ENCODE assay signal across 9 mouse cellular contexts in the genomic region with DNA sequence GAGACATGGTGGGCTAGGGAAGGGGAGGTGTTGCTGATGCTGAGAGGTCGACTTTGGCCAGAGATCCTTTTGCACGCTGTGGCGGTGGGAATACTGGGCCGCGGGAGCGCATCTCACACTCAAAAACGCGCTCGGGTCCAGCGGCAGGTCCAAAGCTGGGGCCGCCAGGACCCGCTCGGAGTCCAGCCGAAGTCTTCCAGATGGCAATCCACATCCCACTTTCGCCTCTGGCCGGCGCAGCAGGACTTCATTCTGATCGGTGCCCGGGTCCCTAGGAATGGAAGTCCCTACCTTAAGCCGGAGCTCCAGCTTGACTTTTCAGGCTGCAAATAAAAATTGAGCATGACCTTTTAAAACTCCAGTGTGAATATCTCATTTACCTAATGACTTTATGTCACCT. TPM values are rescaled to one million over a fixed set of nuclear protein-coding genes. Genes with fewer than 3 reads are reported as not detected.
A peak's percentile ranks its signal among the peaks of the same experiment; 100 is the strongest.
DNase-seq lines count a peak whose midpoint lies in the region; ATAC-seq and TF ChIP-seq lines count a peak whose summit lies in the region.
"Had no signal": no experiment of that assay in that cellular context is flagged by ENCODE, and none has a peak within 500 bp of the region (broad histone marks: within the 10 kb centered on the region; RNA-seq: fewer than 3 reads in every experiment).

No protein-coding gene starts in this region.

- DNase-seq in kidney, adult 2 months = peak; percentile 45
- no peak for DNase-seq in kidney, adult 8-10 months
- DNase-seq in embryo, embryonic 10 days (ENCODE audit: low spot score) = peak; percentile 68
- DNase-seq in limb, embryonic 11.5 days (ENCODE audit: low spot score) = peak; percentile 71
- DNase-seq in left cerebral cortex, adult 18-20 months (ENCODE audit: low spot score in 2 of 2) = no peak
- DNase-seq in gastrocnemius, postnatal 25 days = no peak

- no peaks in the 10 kb centered on the region for H3K36me3 ChIP-seq in kidney, adult 2 months (ENCODE audit: control insufficient read depth, insufficient read depth, low read length)
- no peaks in the 10 kb centered on the region for H3K36me3 ChIP-seq in heart, embryonic 16.5 days (ENCODE audit: control insufficient read depth, insufficient read depth)
- no peaks in the 10 kb centered on the region for H3K36me3 ChIP-seq in limb, embryonic 11.5 days (ENCODE audit: control insufficient read depth, insufficient read depth, low read length)
- H3K36me3 ChIP-seq in myocyte (ENCODE audit: control insufficient read depth, insufficient read depth) = no peaks in the 10 kb centered on the region

- no peak for TF ChIP-seq CTCF in kidney, adult 2 months (conservative IDR thresholded peaks at IDR 0.05; ENCODE audit: insufficient read depth, insufficient read length, low read depth, low read length)

- 2% methylated on average over 20 of the region's 20 CpGs for WGBS in kidney, adult 2 months
- 2% methylated on average over 20 of the region's 20 CpGs for WGBS in heart, embryonic 16.5 days
- under 1% methylated on average over 20 of the region's 20 CpGs for WGBS in limb, embryonic 11.5 days

- peak overlapping the region; percentile 75 for H3K4me2 ChIP-seq in heart, embryonic 16.5 days (ENCODE audit: low read depth, low read length)
- H3K4me2 ChIP-seq in limb, embryonic 11.5 days (ENCODE audit: low read depth, severe bottlenecking) = peak overlapping the region; percentile 59
- H3K4me2 ChIP-seq in myocyte (ENCODE audit: low read depth) = peak overlapping the region; percentile 74

- ATAC-seq in heart, embryonic 16.5 days (replicated peaks; ENCODE audit: extremely low read depth, insufficient read depth, low FRiP score) = 0 out of 2 replicates have a peak, but pooled peaks have one; percentile 39
- no peak for ATAC-seq in limb, embryonic 11.5 days (ENCODE audit: insufficient number of reproducible peaks, low FRiP score, low TSS enrichment, low read depth)

- H3K27me3 ChIP-seq in kidney, adult 2 months (replicated peaks; ENCODE audit: control insufficient read depth, insufficient read depth, low read length) = peaks cover 2% of the 10 kb centered on the region
- H3K27me3 ChIP-seq in heart, embryonic 16.5 days (ENCODE audit: control insufficient read depth, insufficient read depth, low read length) = peaks cover 11% of the 10 kb centered on the region
- peaks cover 40% of the 10 kb centered on the region for H3K27me3 ChIP-seq in limb, embryonic 11.5 days (ENCODE audit: control insufficient read depth, insufficient read depth, low read length)
- H3K27me3 ChIP-seq in myocyte (ENCODE audit: control insufficient read depth, insufficient read depth, insufficient read length) = no peaks in the 10 kb centered on the region
- H3K27me3 ChIP-seq: CH12.LX had no signal

- no peak overlapping the region for H3ac ChIP-seq in myocyte (ENCODE audit: control insufficient read depth, insufficient read length)

- H3K27ac ChIP-seq in kidney, adult 2 months (ENCODE audit: insufficient read depth, low read depth, low read length) = peak overlapping the region; percentile 80
- peak overlapping the region; percentile 24 for H3K27ac ChIP-seq in heart, embryonic 16.5 days (ENCODE audit: low read length)
- H3K27ac ChIP-seq in limb, embryonic 11.5 days (replicated peaks; ENCODE audit: low read depth, low read length) = peak overlapping the region; percentile 51; the same call in 1 of the 2 replicates

- no peaks in the 10 kb centered on the region for H3K9me3 ChIP-seq in heart, embryonic 16.5 days (replicated peaks; ENCODE audit: control insufficient read depth, low read length)
- H3K9me3 ChIP-seq in limb, embryonic 11.5 days (ENCODE audit: control insufficient read depth, low read length) = no peaks in the 10 kb centered on the region

- no peak for TF ChIP-seq POLR2A in kidney, adult 2 months (IDR thresholded peaks at IDR 0.05; ENCODE audit: low read depth, low read length)
- TF ChIP-seq POLR2A in myocyte (IDR thresholded peaks at IDR 0.05; ENCODE audit: insufficient read length, low read depth) = no peak

- no peaks in the 10 kb centered on the region for H3K4me1 ChIP-seq in kidney, adult 2 months (ENCODE audit: control insufficient read depth, insufficient read depth, low read length)
- H3K4me1 ChIP-seq in heart, embryonic 16.5 days (ENCODE audit: control insufficient read depth, insufficient read depth, low read length) = peaks cover 14% of the 10 kb centered on the region
- H3K4me1 ChIP-seq in limb, embryonic 11.5 days (ENCODE audit: control insufficient read depth, insufficient read depth, low read length) = peaks cover 14% of the 10 kb centered on the region; the same call in 1 of the 2 replicates

- H3K79me2 ChIP-seq in myocyte (ENCODE audit: control insufficient read depth, insufficient read depth) = no peaks in the 10 kb centered on the region

- peak overlapping the region; percentile 42 for H3K4me3 ChIP-seq in kidney, adult 2 months (ENCODE audit: insufficient read depth, low read depth, low read length)
- H3K4me3 ChIP-seq in heart, embryonic 16.5 days (ENCODE audit: low read length) = peak overlapping the region; percentile 53
- H3K4me3 ChIP-seq in limb, embryonic 11.5 days (ENCODE audit: low read depth, low read length) = peak overlapping the region; percentile 28
- peak overlapping the region; percentile 14 for H3K4me3 ChIP-seq in myocyte

- H3K9ac ChIP-seq in heart, embryonic 16.5 days (ENCODE audit: low read length) = peak overlapping the region; percentile 71
- 0 out of 2 replicates have a peak overlapping the region, but pooled peaks have one; percentile 27 for H3K9ac ChIP-seq in limb, embryonic 11.5 days (ENCODE audit: low read length)

TF ChIP-seq in myocyte, 11 proteins besides CTCF, POLR2A, EP300 and RAD21:
- TF ChIP-seq SRF (IDR thresholded peaks at IDR 0.05; ENCODE audit: control insufficient read depth, insufficient read length, low read depth) (no peak), E2F4 (IDR thresholded peaks at IDR 0.05; ENCODE audit: insufficient read depth) (no peak), POLR2AphosphoS2 (IDR thresholded peaks at IDR 0.05; ENCODE audit: insufficient read length, low read depth) (peak; percentile 40)

RNA-seq across cellular contexts. Expression of a gene that starts 9.8 kb away (rescaled TPM):
- 28.5 and 32.2 TPM in 2 replicates for polyA plus RNA-seq in kidney, adult 2 months (2012; rRNA removed)
- polyA plus RNA-seq in heart, embryonic 16.5 days (2015; fragmentation: Nextera tagmentation; extraction: Ambion mirVana) = 22.1 and 22.6 TPM in 2 replicates
- polyA plus RNA-seq in limb, embryonic 11.5 days (2014; fragmentation: Nextera tagmentation; extraction: Ambion mirVana) = 51.4 and 53.9 TPM in 2 replicates
- polyA plus RNA-seq in myocyte (2012; fragmentation: generic; extraction: Trizol) = 9.3 TPM
- 100 to 1,000 TPM; 109 to 117 TPM for total RNA-seq in left cerebral cortex, adult 18-20 months (2021)
- total RNA-seq in gastrocnemius, postnatal 25 days (2021) = 1 to 10 TPM; 1.5 to 2.0 TPM
- total RNA-seq: CH12.LX had no signal

Comparison
In these comparisons a context has a peak if more than half of its experiments do, and no peak if none do; other contexts are left out.
1. DNase-seq: peak in kidney, adult 2 months (single experiment), embryo, embryonic 10 days (single experiment) and limb, embryonic 11.5 days (single experiment); none in kidney, adult 8-10 months (0 of 2), left cerebral cortex, adult 18-20 months (0 of 2) and gastrocnemius, postnatal 25 days (single experiment).
2. H3K27ac ChIP-seq: peak in every context shown above with its lines; median percentile 80 in kidney, adult 2 months; 51 in limb, embryonic 11.5 days; 24 in heart, embryonic 16.5 days.
3. Peak in every context shown above with its lines, with median percentiles within 50 percentile points of each other: H3K4me3 ChIP-seq and H3K4me2 ChIP-seq.